Mouse (Mus musculus) bone marrow macrophage, adult 2 months (primary cell): Measurements from ENCODE around the gene Ccdc92.

Experiments
- CTCF ChIP-seq: IDR thresholded peaks from 2 replicates; pipeline ENCODE4 v1.5.1; 2012; ENCODE audit warnings: low read depth, mild to moderate bottlenecking, low read length, moderate library complexity
- POLR2A ChIP-seq: IDR thresholded peaks from 2 replicates; pipeline ENCODE4 v1.6.1; 2012; ENCODE audit warnings: mild to moderate bottlenecking, low read depth, low read length, borderline replicate concordance

DNA sequence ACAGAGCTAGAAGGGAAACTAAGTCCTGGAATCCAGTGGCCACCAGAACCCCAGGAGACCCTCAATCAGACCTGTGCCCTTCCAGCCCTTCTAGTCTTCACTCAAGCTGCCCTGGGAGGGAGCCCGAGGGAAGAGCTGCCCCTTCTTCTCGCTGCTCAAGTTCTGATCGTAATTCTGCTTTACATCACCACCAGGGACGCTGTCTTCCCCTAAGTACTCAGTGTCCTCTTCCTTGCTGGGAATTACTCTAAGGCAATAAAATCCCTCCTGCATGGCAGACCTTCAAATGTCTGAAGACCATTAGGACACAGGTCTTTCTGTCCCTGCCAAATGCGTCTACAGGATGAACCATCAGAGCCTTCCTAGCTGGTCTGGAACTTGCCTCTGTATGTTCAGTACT, 2.2 kb downstream of the Ccdc92 start:
- TF ChIP-seq CTCF, result peak; percentile 40
- no peak for TF ChIP-seq POLR2A
